Mouse (Mus musculus) thymus, postnatal 0 days (tissue): ENCODE results near the gene Ppp1cc. TPM values are rescaled to one million over a fixed set of nuclear protein-coding genes. Genes with fewer than 3 reads are reported as not detected.
"Not testable (repeated sequence)": the region's sequence is repeated elsewhere in the genome, so short reads cannot be mapped to it uniquely, and the experiment has no call there.

Experiments
- DNase-seq: peaks from one replicate; pipeline ENCODE4 v3.0.0-alpha.2; 2015; ENCODE audit warnings: low spot score
- polyA plus RNA-seq: library from polyadenylated mRNA; unstranded; fragments of >200 nt; fragmentation: Nextera tagmentation; extraction: Ambion mirVana; gene quantifications from 2 replicates; pipeline ENCODE4 v1.2.1, GENCODE M21; 2015

The Ppp1cc gene
- polyA plus RNA-seq, 1 experiment from 2014 or later, result 340 TPM

GRCm38 (mm10) chr5:122136508-122137408 is 21.3 kb upstream of the Ppp1cc start:
- no peak for DNase-seq

- DNase-seq, result no peak
Observed at GRCm38 (mm10) chr5:122138856-122139255, 19.2 kb upstream of the Ppp1cc start.

GRCm38 (mm10) chr5:122139771-122140170 is 18.3 kb upstream of the Ppp1cc start:
- DNase-seq, result not testable (repeated sequence)

- DNase-seq, result no peak
Observed at GRCm38 (mm10) chr5:122140723-122141122, 17.4 kb upstream of the Ppp1cc start, which contains the start of gene Ccdc63. Gene Ccdc63 (minus strand): TSS chr5:122140823.

- DNase-seq, result peak; percentile 71
Observed at GRCm38 (mm10) chr5:122142230-122142992, 15.7 kb upstream of the Ppp1cc start.

- DNase-seq, result peak; percentile 54
Observed at GRCm38 (mm10) chr5:122143543-122143942, 14.5 kb upstream of the Ppp1cc start.

GRCm38 (mm10) chr5:122144825-122145224 is 13.3 kb upstream of the Ppp1cc start:
- no peak for DNase-seq

- peak; percentile 87 for DNase-seq
Observed at GRCm38 (mm10) chr5:122145381-122146055, 12.6 kb upstream of the Ppp1cc start.

GRCm38 (mm10) chr5:122146056-122146580 is 12.0 kb upstream of the Ppp1cc start:
- DNase-seq, result peak; percentile 75

- DNase-seq, result no peak
Observed at GRCm38 (mm10) chr5:122146609-122147008, 11.5 kb upstream of the Ppp1cc start.

GRCm38 (mm10) chr5:122148107-122148506 is 10.0 kb upstream of the Ppp1cc start:
- DNase-seq, result no peak

GRCm38 (mm10) chr5:122149259-122149658 is 8.8 kb upstream of the Ppp1cc start:
- no peak for DNase-seq

GRCm38 (mm10) chr5:122152508-122152907 is 5.6 kb upstream of the Ppp1cc start:
- DNase-seq, result not testable (repeated sequence)

- DNase-seq, result no peak
Observed at GRCm38 (mm10) chr5:122154006-122154405, 4.1 kb upstream of the Ppp1cc start.

- no peak for DNase-seq
Observed at GRCm38 (mm10) chr5:122154782-122155181, 3.3 kb upstream of the Ppp1cc start.

- DNase-seq, result no peak
Observed at GRCm38 (mm10) chr5:122155613-122156012, 2.5 kb upstream of the Ppp1cc start.

- DNase-seq, result no peak
Observed at GRCm38 (mm10) chr5:122156486-122156885, 1.6 kb upstream of the Ppp1cc start.

GRCm38 (mm10) chr5:122158557-122159515 is 758 bp downstream of the Ppp1cc start:
- peak; percentile 32 for DNase-seq

- DNase-seq, result no peak
Observed at GRCm38 (mm10) chr5:122163194-122163593, 5.1 kb downstream of the Ppp1cc start.

GRCm38 (mm10) chr5:122164011-122164410 is 5.9 kb downstream of the Ppp1cc start:
- DNase-seq, result no peak
